Mouse (Mus musculus) left cerebral cortex, postnatal 36 days (tissue): ENCODE measurements around the gene Vrk3. TPM values are rescaled to one million over a fixed set of nuclear protein-coding genes. Genes with fewer than 3 reads are reported as not detected.

Source experiments
- DNase-seq, 2 experiments: peaks; one replicate each; pipeline ENCODE4 v3.0.0; 2021 to 2022; ENCODE audit warnings: low spot score in 2 of 2, mixed read lengths in 1 of 2
- intact Hi-C: fragments of 180-260 bp; cut with DNase I; formaldehyde crosslinking; loops from one replicate; pipeline ENCODE4 v1.15.1; 2025
- total RNA-seq, 2 experiments: library from RNA; stranded (reverse); gene quantifications; 2 replicates each; pipeline ENCODE4 v1.2.3; 2021

The Vrk3 gene
- total RNA-seq, 2 experiments from 2014 or later = 28.1 to 29.4 TPM

DNA sequence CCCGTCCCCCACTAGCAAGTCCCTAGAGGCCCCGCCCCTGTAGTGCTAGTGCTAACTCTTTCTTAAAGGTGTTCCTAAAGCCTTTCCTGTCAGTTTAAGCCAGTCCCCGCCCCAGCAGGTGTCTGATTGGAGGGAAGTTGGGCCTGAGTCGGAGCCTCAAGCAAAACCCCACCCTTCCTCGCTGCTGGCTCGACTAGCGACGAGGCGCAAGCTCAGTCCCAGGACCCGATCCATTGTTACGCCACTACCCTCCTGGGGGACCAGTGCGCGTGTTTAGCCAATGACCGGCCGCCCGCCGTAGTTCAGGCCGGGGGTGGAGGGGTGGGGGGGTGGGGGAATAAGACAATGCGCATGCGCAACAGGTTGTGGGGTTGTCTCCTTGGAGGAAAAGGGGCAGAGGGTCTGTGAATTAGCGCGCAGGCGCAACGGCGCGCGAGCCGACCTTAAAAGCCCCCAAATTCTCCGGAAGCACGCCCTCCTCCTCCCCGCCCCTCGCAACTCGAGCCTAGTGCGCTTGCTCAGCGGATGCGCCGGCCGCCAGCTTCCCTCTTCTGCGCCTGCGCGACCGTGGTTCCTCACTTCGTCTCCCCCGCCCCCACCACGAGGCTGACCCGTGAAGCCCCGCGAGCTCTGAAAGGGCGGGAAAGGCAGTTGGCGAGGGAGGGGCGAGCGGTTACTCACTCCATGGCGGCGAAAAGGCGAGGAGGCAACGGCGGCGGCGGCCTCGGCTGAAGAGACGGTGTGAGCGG lies 67.7 kb downstream of the Vrk3 start, which contains the start of the genes Nup62 and Il4i1:
Gene Nup62, plus strand, starts transcription at position 368 of the 749 bp plus-strand sequence.
Gene Il4i1, plus strand, starts transcription at position 667 of the 749 bp plus-strand sequence.
- intact Hi-C loops = loop anchor here (1.0 kb wide), 1 partner anchor 68 kb away; the partner anchor contains the start of gene Vrk3
- DNase-seq = peak; percentile 98

DNA sequence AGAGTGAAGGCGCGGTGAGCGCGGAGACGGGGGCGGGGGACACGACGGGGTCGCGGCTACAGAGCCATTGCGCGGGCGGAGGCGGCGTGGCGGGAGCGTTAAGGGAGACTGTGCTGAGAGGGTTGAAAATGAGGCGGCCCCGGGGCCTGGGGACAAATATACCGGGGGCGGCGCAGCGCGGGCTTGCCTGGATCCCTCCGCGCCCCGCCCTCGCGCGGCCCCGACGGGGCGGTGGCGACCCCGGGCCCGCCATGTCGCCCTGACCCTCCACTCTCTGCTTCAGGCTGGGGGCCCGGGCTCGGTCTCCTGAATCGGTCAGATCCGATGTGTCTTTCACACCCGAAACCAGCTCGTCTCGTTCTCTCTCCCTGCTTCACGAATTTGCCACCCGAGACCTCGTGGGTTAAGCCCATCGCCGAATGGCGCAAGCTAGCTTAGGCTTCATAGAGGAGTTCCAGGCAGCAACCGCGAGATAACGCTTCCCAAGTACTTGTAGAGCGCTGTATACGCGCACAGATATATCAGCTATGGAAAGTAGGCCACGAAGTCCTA lies 68.3 kb downstream of the Vrk3 start, which contains the start of gene Atf5:
Gene Atf5, minus strand, starts transcription at position 189 of the 552 bp plus-strand sequence.
- intact Hi-C loops = loop anchor here (1.0 kb wide), 1 partner anchor 68 kb away; the partner anchor contains the start of gene Vrk3
- peak in 1 of 2 experiments; percentile 57 for DNase-seq

DNA sequence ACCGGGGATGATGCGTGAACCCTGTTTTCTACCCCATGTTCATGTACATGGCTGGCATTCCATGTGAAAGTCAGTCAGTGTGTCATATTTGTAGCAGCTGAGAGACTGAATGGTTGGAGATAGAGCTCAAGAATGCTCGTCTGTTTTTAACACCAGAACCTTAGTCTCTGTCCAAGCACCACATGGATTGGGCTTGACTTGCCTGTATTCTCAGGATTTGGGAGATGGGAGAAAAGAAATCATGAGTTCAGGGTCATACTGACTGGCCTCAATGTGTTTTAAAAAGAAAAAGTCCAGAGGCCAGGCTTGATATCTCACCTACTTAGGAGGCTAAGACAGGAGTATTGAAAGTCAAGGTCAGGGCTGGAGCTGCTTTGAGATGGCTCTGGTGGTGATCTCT lies 69.2 kb downstream of the Vrk3 start:
- no peak for DNase-seq
- intact Hi-C loops = no loop called here

DNA sequence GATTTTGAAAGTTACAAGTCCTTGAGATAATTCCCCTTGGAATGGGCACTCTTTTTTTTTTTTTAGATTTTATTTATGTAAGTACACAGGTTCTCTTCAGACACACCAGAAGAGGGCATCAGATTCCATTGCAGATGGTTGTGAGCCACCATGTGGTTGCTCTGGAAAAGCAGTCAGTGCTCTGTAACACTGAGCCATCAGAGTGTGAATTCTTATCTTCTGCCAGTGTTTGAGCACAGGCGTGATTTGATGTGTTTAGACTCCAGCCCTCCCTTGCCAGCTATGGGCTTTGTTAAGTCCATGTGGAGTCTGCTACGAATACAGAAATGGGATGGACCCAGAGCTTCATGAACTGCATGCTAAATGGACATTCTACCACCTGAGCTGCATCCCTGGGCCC lies 70.0 kb downstream of the Vrk3 start:
- DNase-seq = no peak
- intact Hi-C loops = no loop called here

DNA sequence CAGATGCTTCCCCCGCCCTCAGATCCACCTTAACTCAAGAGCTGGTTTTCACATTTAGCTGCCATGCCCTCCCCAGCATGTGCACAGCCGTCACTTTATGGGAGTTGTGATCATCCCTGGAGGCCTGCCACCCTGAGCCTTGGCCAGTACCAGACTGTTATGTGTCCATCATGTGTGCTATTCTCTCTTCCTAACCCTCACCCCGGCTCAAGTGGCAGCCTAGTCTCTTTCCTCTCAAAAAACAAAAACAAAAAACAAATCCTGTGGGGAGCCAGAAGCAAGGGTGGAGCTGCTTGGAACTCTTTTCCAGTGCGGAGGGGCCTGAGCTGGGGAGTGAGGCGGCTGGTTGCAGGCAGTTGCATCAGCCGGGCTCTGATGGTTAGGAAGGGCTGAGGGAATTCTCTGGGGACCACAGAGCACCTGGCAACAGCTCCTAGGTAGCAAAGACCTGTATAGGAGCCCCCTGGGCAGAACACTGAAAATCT lies 70.6 kb downstream of the Vrk3 start:
- no peak for DNase-seq
- intact Hi-C loops = no loop called here

DNA sequence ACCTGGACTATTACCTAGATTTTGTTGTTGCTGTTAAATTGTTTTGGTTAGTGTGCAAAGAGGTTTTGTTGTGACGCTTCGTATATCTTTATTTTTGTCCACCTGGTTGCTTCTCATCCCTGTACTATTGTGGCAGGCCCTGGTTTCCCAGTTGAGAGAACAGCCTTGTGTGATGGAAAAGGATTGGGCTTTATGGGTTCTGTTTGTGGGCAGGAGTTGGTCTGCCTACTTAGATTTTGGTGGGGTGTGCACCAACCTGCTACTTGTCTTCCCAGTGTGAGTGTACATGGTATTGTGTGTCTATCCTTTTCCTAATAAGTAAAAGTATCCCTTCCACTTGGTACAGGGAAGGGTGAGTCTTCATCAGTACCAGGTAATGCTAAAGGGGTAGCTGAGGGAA lies 71.2 kb downstream of the Vrk3 start:
- no peak for DNase-seq
- intact Hi-C loops = no loop called here

DNA sequence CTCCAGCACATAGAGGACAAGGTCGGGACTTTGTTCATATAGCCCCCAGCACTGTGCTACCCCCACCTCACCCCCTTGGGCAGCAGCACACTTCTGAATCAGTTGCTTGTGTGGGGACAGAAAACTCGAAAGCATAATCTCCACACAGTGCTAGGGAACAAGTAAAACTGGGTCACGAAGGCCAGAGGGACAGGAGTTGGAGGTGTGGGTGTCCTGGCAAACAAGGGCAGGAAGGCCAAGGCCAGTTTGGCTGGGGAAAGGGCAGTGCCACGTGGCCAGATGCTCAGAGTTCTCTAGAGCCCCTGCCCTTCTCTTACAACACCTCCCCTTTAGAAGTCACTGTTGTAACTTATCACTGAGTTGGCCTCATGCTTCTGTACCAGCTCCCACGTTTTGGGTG lies 71.7 kb downstream of the Vrk3 start:
- intact Hi-C loops = no loop called here
- no peak for DNase-seq

DNA sequence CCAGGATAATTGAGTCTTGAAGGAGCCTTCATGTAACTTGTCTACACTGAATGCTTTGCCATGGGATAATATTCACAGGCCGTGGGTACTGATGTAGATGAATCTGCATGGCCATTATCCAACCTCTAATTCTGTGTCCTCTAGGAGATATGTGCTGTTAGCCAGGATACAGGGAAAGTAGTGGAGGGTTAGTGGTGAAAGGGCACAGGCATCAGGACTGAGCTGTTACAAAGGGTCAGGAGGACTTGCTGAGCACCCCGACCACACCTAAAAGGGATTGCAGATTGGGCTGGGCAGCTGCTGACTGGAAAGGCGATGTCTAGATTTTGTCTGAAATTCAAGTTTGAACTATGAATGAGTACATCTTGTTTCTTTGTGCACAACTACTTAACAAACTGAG lies 72.3 kb downstream of the Vrk3 start:
- intact Hi-C loops = no loop called here
- DNase-seq = no peak

DNA sequence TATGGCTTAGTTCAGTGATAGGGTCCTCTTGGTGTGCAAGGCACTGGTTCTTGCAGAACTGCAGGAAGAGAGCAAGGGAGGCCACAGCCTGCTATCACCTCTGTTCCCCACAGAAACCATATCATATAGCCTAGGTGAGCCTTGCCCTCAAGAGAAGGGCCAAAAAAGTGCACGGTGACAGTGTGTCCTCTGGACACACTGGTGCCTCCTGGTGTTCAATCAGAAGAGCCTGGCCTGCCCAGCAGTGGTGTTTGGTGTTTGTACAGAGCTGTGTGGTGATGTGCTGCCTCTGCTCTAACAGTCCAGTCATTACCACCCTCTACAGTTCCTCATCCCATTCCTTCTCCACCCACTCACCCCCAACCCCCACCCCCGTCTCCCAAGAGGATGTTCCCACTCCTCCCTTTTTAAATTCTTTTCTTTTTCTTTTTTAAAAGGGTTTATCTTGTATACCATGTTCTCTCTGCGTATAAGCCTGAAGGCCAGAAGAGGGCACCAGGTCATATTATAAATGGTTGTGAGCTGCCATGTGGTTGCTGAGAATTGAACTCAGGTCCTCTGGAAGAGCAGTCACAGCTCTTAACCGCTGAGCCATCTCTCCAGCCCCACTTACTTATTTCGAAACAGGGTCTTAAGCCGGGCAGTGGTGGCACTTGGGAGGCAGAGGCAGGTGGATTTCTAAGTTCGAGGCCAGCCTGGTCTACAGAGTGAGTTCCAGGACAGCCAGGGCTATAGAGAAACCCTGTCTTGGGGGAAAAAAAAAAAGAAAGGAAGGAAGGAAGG lies 73.6 kb downstream of the Vrk3 start:
- DNase-seq = peak in 1 of 2 experiments; percentile 1
- intact Hi-C loops = no loop called here

DNA sequence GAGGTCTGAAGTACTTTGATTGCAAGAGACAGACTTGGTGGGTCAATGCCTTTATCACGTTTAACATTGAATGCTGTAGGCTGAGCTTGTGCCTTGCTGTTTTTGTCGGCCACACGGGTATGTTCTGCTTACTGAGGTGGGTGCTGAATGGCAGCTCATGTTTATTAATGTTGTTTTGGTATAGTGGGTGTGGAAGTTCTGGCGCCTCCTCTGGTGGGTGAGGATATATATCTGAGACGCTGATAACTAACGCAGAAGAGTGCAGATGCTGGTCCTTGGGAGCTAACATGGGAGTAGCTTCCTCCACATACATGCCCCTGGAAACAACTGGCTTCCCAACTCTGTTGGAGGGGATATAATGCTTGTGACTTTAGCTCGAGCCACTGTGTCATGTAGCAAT lies 75.2 kb downstream of the Vrk3 start:
- intact Hi-C loops = no loop called here

DNA sequence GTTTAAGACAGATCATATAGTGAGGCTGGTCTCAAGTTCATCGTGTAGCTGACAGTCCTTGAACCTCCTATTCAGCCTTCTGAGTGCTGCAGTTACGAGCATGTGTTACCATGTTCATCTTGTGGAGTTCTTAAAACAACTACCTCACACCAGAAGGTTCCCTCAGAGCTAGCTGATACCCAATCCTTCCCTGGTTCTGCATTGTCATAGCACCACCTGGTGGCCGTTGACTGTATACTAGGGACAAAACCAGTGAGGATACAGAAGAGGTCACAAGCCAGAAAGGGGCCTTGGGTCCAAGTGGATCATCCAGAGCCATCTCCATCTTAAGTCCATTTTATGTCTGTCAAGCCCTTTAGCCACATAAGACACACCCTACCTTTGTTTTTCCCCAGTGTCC lies 76.7 kb downstream of the Vrk3 start:
- intact Hi-C loops = loop anchor here (2.0 kb wide), 1 partner anchor 100 kb away; no protein-coding TSS in a partner anchor
- DNase-seq = peak; percentile 62 to 79

More for the DNA sequence above, 75.2 kb downstream of the Vrk3 start:
- no peak for DNase-seq

DNA sequence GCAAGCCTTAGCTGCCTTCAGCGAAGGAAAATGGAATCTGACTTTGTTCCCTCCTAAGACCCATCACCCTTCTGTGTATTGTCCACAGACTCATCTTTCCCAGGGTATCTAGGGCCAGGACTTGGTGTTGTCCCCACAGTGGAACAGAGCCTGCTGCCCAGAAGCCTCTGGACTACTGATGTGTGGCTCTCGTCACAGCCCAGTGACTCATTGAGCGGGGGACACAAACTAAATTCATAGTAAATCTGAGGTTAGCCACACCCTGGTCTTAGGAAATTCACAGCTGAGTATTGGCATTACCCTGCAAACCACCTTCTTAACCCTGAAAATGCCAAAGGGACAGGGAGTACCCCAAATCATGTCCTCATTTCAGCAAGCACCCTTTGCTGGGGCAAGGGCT lies 78.6 kb downstream of the Vrk3 start:
- no peak for DNase-seq
- intact Hi-C loops = no loop called here

Other genes starting within 250 kb of the Vrk3 start
- gene Mybpc2, start 223.8 kb upstream of the Vrk3 start, total RNA-seq = under 1 TPM in 1 of 2 experiments, not detected in 1; 0.12 TPM
- not detected for gene Spib, start 216.3 kb upstream of the Vrk3 start, total RNA-seq
- gene Pold1, start 199.6 kb upstream of the Vrk3 start, total RNA-seq = 1 to 10 TPM; 7.5 to 7.6 TPM
- gene Nr1h2, start 194.5 kb upstream of the Vrk3 start, total RNA-seq = 10 to 100 TPM; 73.1 to 78.3 TPM
- not detected for gene Napsa, start 176.0 kb upstream of the Vrk3 start, total RNA-seq
- gene Kcnc3, start 157.7 kb upstream of the Vrk3 start, total RNA-seq = 100 to 1,000 TPM in 1 of 2 experiments, 10 to 100 TPM in 1; 97.6 to 107 TPM
- 10 to 100 TPM; 17.7 to 20.6 TPM for gene Myh14, start 77.6 kb upstream of the Vrk3 start, total RNA-seq
- not detected for gene Izumo2, start 39.7 kb upstream of the Vrk3 start, total RNA-seq
- gene Zfp473, start 2.6 kb downstream of the Vrk3 start, total RNA-seq = under 1 TPM; 0.32 to 0.36 TPM
- gene Nup62, start 67.7 kb downstream of the Vrk3 start, total RNA-seq = 10 to 100 TPM; 28.1 to 32.2 TPM
- 1 to 10 TPM; 2.2 to 2.4 TPM for gene Il4i1, start 68.0 kb downstream of the Vrk3 start, total RNA-seq
- 10 to 100 TPM; 22.2 to 26.5 TPM for gene Atf5, start 68.2 kb downstream of the Vrk3 start, total RNA-seq
- gene Akt1s1, start 100.6 kb downstream of the Vrk3 start, total RNA-seq = 10 to 100 TPM; 67.7 to 73.6 TPM
- 10 to 100 TPM; 71.9 to 75.6 TPM for gene Tbc1d17, start 100.7 kb downstream of the Vrk3 start, total RNA-seq
- 10 to 100 TPM; 26.8 TPM for gene Pnkp, start 108.7 kb downstream of the Vrk3 start, total RNA-seq
- gene Ptov1, start 121.4 kb downstream of the Vrk3 start, total RNA-seq = 100 to 1,000 TPM; 284 to 285 TPM
- gene Med25, start 144.3 kb downstream of the Vrk3 start, total RNA-seq = 10 to 100 TPM; 91.7 to 98.1 TPM
- 10 to 100 TPM; 18.2 to 20.6 TPM for gene Fuz, start 147.7 kb downstream of the Vrk3 start, total RNA-seq
- 100 to 1,000 TPM; 346 to 355 TPM for gene Ap2a1, start 181.1 kb downstream of the Vrk3 start, total RNA-seq
- 1 to 10 TPM; 1.4 to 3.4 TPM for gene Tsks, start 194.8 kb downstream of the Vrk3 start, total RNA-seq
- gene Cpt1c, start 226.4 kb downstream of the Vrk3 start, total RNA-seq = 10 to 100 TPM; 85.4 to 97.7 TPM
- 100 to 1,000 TPM; 143 to 145 TPM for gene Prmt1, start 238.2 kb downstream of the Vrk3 start, total RNA-seq
- gene Irf3, start 249.2 kb downstream of the Vrk3 start, total RNA-seq = 10 to 100 TPM; 29.2 to 38.7 TPM